Comparison of ENCODE assay signal across 17 mouse cellular contexts in the genomic region with DNA sequence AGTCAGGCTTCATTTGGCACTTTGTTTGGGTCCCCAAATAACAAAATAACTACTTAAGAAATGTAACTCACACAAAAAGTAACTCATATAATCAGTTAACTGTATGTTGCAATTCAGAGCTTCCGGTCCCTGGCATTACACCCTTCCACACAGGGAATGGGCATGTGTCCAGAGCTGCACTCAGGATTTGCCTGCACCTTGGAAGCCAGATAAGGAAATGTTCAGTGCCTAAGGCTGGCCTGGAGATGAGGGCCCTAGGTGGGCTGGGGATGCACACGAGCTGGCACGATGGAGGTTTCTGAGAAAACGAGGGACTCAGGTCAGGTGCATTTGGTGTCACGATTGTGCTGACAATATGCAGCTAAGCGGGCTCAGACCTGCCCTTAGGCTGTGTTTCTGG.
DNase-seq lines count a peak whose midpoint lies in the region; ATAC-seq and TF ChIP-seq lines count a peak whose summit lies in the region.
"Had no signal": no experiment of that assay in that cellular context is flagged by ENCODE, and none has a peak within 500 bp of the region (broad histone marks: within the 10 kb centered on the region; RNA-seq: fewer than 3 reads in every experiment).

No protein-coding gene starts in this region.

- no peak for TF ChIP-seq CTCF in lung, adult 2 months (IDR thresholded peaks at IDR 0.05; ENCODE audit: insufficient read depth, low read length)

- peaks cover 32 to 63% of the 10 kb centered on the region in 2 experiments for H3K4me1 ChIP-seq in heart, embryonic 14.5 days (ENCODE audit: control insufficient read depth in 2 of 2, insufficient read depth in 2 of 2, low read length in 2 of 2)
- H3K4me1 ChIP-seq in heart, embryonic 12.5 days (replicated peaks) = peaks cover 53% of the 10 kb centered on the region
- no peaks in the 10 kb centered on the region for H3K4me1 ChIP-seq in lung, adult 2 months (ENCODE audit: control insufficient read depth, insufficient read depth, low read length)
- no peaks in the 10 kb centered on the region for H3K4me1 ChIP-seq in neural tube, embryonic 15.5 days
- H3K4me1 ChIP-seq: lung, embryonic 15.5 days; midbrain, embryonic 12.5 days had no signal

- H3K4me2 ChIP-seq in heart, embryonic 14.5 days (ENCODE audit: low read length) = no peak overlapping the region
- H3K4me2 ChIP-seq in heart, embryonic 12.5 days = no peak overlapping the region
- H3K4me2 ChIP-seq in neural tube, embryonic 15.5 days = no peak overlapping the region
- H3K4me2 ChIP-seq: lung, embryonic 15.5 days; midbrain, embryonic 12.5 days had no signal

- DNase-seq in MN1 (ENCODE audit: low spot score) = peak; percentile 12
- peak; percentile 20 for DNase-seq in Muller cell, postnatal 12 days (ENCODE audit: inconsistent ontology term)
- DNase-seq in lung, adult 2 months = peak; percentile 15
- DNase-seq in urinary bladder, postnatal 4 days (ENCODE audit: low spot score in 2 of 2) = no peak
- DNase-seq in urinary bladder, postnatal 25 days (ENCODE audit: low spot score) = no peak
- DNase-seq: adrenal gland, adult 2 months; kidney, postnatal 14 days; thymus, postnatal 14 days had no signal

- H3K9me3 ChIP-seq in heart, embryonic 14.5 days (ENCODE audit: control insufficient read depth, low read length) = no peaks in the 10 kb centered on the region
- H3K9me3 ChIP-seq in heart, embryonic 12.5 days (replicated peaks) = no peaks in the 10 kb centered on the region
- H3K9me3 ChIP-seq in neural tube, embryonic 15.5 days (replicated peaks) = no peaks in the 10 kb centered on the region
- H3K9me3 ChIP-seq: hindbrain, embryonic 10.5 days; lung, embryonic 15.5 days; midbrain, embryonic 12.5 days had no signal

- WGBS in heart, embryonic 14.5 days = 55% methylated on average over 6 of the region's 6 CpGs
- 78% methylated on average over 6 of the region's 6 CpGs for WGBS in heart, embryonic 12.5 days
- 70% methylated on average over 6 of the region's 6 CpGs for WGBS in lung, adult 2 months
- 90% methylated on average over 6 of the region's 6 CpGs for WGBS in neural tube, embryonic 15.5 days

- H3K27ac ChIP-seq in heart, embryonic 14.5 days (replicated peaks in 1 of 2; ENCODE audit: control insufficient read depth in 1 of 2, insufficient read depth in 1 of 2, low read depth in 2 of 2, low read length in 2 of 2) = peak overlapping the region; percentile 53 to 73; a peak in 2 of 4 replicates
- no peak overlapping the region for H3K27ac ChIP-seq in heart, embryonic 12.5 days (ENCODE audit: poor library complexity, severe bottlenecking)
- H3K27ac ChIP-seq in neural tube, embryonic 15.5 days (replicated peaks) = no peak overlapping the region
- H3K27ac ChIP-seq: hindbrain, embryonic 10.5 days; lung, embryonic 15.5 days; midbrain, embryonic 12.5 days had no signal

- no peaks in the 10 kb centered on the region for H3K27me3 ChIP-seq in heart, embryonic 14.5 days (ENCODE audit: control insufficient read depth, insufficient read depth, low read length)
- no peaks in the 10 kb centered on the region for H3K27me3 ChIP-seq in heart, embryonic 12.5 days (replicated peaks)
- H3K27me3 ChIP-seq in neural tube, embryonic 15.5 days (replicated peaks) = no peaks in the 10 kb centered on the region
- H3K27me3 ChIP-seq: CH12.LX; lung, embryonic 15.5 days; midbrain, embryonic 12.5 days had no signal

- H3K4me3 ChIP-seq in heart, embryonic 14.5 days (ENCODE audit: control insufficient read depth in 1 of 2, insufficient read depth in 1 of 2, low read depth in 1 of 2, low read length in 2 of 2) = no peak overlapping the region
- H3K4me3 ChIP-seq in heart, embryonic 12.5 days = no peak overlapping the region
- no peak overlapping the region for H3K4me3 ChIP-seq in lung, adult 2 months (replicated peaks; ENCODE audit: extremely low read depth, low read depth, low read length)
- no peak overlapping the region for H3K4me3 ChIP-seq in neural tube, embryonic 15.5 days (replicated peaks)
- H3K4me3 ChIP-seq: hindbrain, embryonic 10.5 days; lung, embryonic 15.5 days; midbrain, embryonic 12.5 days had no signal

- no peak for ATAC-seq in heart, embryonic 14.5 days (ENCODE audit: insufficient number of reproducible peaks, insufficient read depth, low FRiP score, low read depth)
- no peak for ATAC-seq in heart, embryonic 12.5 days (ENCODE audit: insufficient number of reproducible peaks, low FRiP score)
- no peak for ATAC-seq in neural tube, embryonic 15.5 days (ENCODE audit: low FRiP score)
- ATAC-seq: forebrain, embryonic 16.5 days; intestine, postnatal 0 days had no signal

- no peak for TF ChIP-seq POLR2A in lung, adult 2 months (IDR thresholded peaks at IDR 0.05; ENCODE audit: borderline replicate concordance, extremely low read depth, low read depth, low read length)

- no peak overlapping the region; the same call in 1 of the 2 replicates for H3K9ac ChIP-seq in heart, embryonic 14.5 days (ENCODE audit: low read length)
- H3K9ac ChIP-seq in heart, embryonic 12.5 days = no peak overlapping the region
- no peak overlapping the region for H3K9ac ChIP-seq in neural tube, embryonic 15.5 days (replicated peaks)
- H3K9ac ChIP-seq: lung, embryonic 15.5 days; midbrain, embryonic 12.5 days had no signal

- peaks cover 26% of the 10 kb centered on the region for H3K36me3 ChIP-seq in heart, embryonic 14.5 days (ENCODE audit: control insufficient read depth, insufficient read depth, low read length)
- H3K36me3 ChIP-seq in heart, embryonic 12.5 days = peaks cover 25% of the 10 kb centered on the region
- peaks cover 22% of the 10 kb centered on the region for H3K36me3 ChIP-seq in neural tube, embryonic 15.5 days

Comparison
In these comparisons a context has a peak if more than half of its experiments do, and no peak if none do; other contexts are left out.
1. H3K27ac ChIP-seq: peak in heart, embryonic 14.5 days (2 of 2); none in heart, embryonic 12.5 days (single experiment) and neural tube, embryonic 15.5 days (single experiment).
2. DNase-seq: peak in MN1 (single experiment), Muller cell, postnatal 12 days (single experiment) and lung, adult 2 months (single experiment); none in urinary bladder, postnatal 4 days (0 of 2) and urinary bladder, postnatal 25 days (single experiment).